Mouse (Mus musculus) brain, embryonic 14.5 days (tissue): ENCODE data around the gene Clic3.

Source experiments
- CTCF ChIP-seq: fragments of 200-500 bp; IDR thresholded peaks from 2 replicates; pipeline ENCODE4 v1.5.1; 2012; ENCODE audit warnings: inconsistent platforms, mild to moderate bottlenecking, moderate library complexity, borderline replicate concordance; ENCODE audit not compliant: insufficient read depth, insufficient read length; ENCODE audit errors: extremely low read depth
- POLR2A ChIP-seq: fragments of 200-500 bp; IDR thresholded peaks from 2 replicates; pipeline ENCODE4 v1.6.1; 2012; ENCODE audit warnings: mild to moderate bottlenecking, inconsistent platforms, borderline replicate concordance; ENCODE audit not compliant: poor library complexity, insufficient read depth, insufficient read length, severe bottlenecking; ENCODE audit errors: extremely low read depth

GRCm38 (mm10) chr2:25493476-25493961, 36.9 kb downstream of the Clic3 start, which contains the start of gene Lcn12:
- TF ChIP-seq POLR2A: no peak
- TF ChIP-seq CTCF: no peak
